Mouse (Mus musculus): ENCODE data around the gene Il4.

GRCm38 (mm10) chr11:53633644-53634043 lies 15.2 kb upstream of the Il4 start:
- TF ChIP-seq CTCF (IDR thresholded peaks at IDR 0.05; ENCODE audit: borderline replicate concordance, insufficient read depth, low read depth, low read length) (no peak), POLR2A (IDR thresholded peaks at IDR 0.05; ENCODE audit: borderline replicate concordance, insufficient read depth, low read length) (no peak)
